Mouse (Mus musculus) heart, adult 2 months (tissue): Measurements from ENCODE around the gene Ptger3. TPM values are rescaled to one million over a fixed set of nuclear protein-coding genes. Genes with fewer than 3 reads are reported as not detected.

Experiments used
- DNase-seq, 2 experiments: peaks; one replicate each; pipeline ENCODE4 v3.0.0; 2021
- H3K27ac ChIP-seq: fragments of 200-600 bp; 2 replicates; pipeline ENCODE4 v1.8.1; 2022
- H3K27me3 ChIP-seq: fragments of 200-500 bp; 2 replicates; pipeline ENCODE4 v1.6.1; 2012; ENCODE audit warnings: mild to moderate bottlenecking, low read length, inconsistent platforms, mixed read lengths; ENCODE audit not compliant: control insufficient read depth, insufficient read depth
- H3K36me3 ChIP-seq: fragments of 200-500 bp; 2 replicates; pipeline ENCODE4 v1.6.1; 2012; ENCODE audit warnings: low read length, inconsistent platforms; ENCODE audit not compliant: control insufficient read depth, insufficient read depth
- H3K4me1 ChIP-seq: fragments of 200-500 bp; 2 replicates; pipeline ENCODE4 v1.6.1; 2011; ENCODE audit warnings: low read length; ENCODE audit not compliant: control insufficient read depth, insufficient read depth
- H3K4me3 ChIP-seq: fragments of 200-600 bp; 2 replicates; pipeline ENCODE4 v1.8.1; 2022
- H3K79me2 ChIP-seq: fragments of 200-500 bp; replicated peaks from 2 replicates; pipeline ENCODE4 v1.6.1; 2012; ENCODE audit warnings: mild to moderate bottlenecking, inconsistent platforms, low read length, moderate library complexity, mixed read lengths; ENCODE audit not compliant: control insufficient read depth, insufficient read depth
- H3K9ac ChIP-seq: fragments of 200-500 bp; 2 replicates; pipeline ENCODE4 v1.6.1; 2012; ENCODE audit warnings: low read depth, mild to moderate bottlenecking, control low read depth, inconsistent platforms, low read length, mixed read lengths
- CTCF ChIP-seq: fragments of 200-600 bp; IDR thresholded peaks from 2 replicates; pipeline ENCODE4 v1.8.1; 2022; ENCODE audit warnings: antibody characterized with exemption, mild to moderate bottlenecking, moderate library complexity
- EP300 ChIP-seq: fragments of 200-500 bp; IDR thresholded peaks from 2 replicates; pipeline ENCODE4 v1.6.1; 2011; ENCODE audit warnings: low read depth, low read length, control low read depth; ENCODE audit not compliant: insufficient read depth
- POLR2A ChIP-seq: fragments of 200-500 bp; IDR thresholded peaks from 2 replicates; pipeline ENCODE4 v1.6.1; 2011; ENCODE audit warnings: mild to moderate bottlenecking, low read depth, low read length, control low read depth; ENCODE audit not compliant: insufficient read depth
- WGBS: fragments of 180-500 bp; shearing (Covaris S2); methylation state at CpG from one replicate; pipeline ENCODE4 v1.1.7; 2018; 5-methylcytosine and 5-hydroxymethylcytosine counted together
- intact Hi-C: fragments of 180-260 bp; cut with DNase I; formaldehyde crosslinking; loops from one replicate; pipeline ENCODE4 v1.15.1; 2025
- polyA plus RNA-seq: library from polyadenylated mRNA; depleted of rRNA; stranded (reverse); fragments of >200 nt; gene quantifications from 2 replicates; pipeline ENCODE4 v1.2.3, GENCODE M21; 2012
- total RNA-seq, 2 experiments: library from RNA; stranded (reverse); gene quantifications; 2 replicates each; pipeline ENCODE4 v1.2.3; 2021

Gene Ptger3
- total and polyA plus RNA-seq, 3 experiments: 0.18 to 1.9 (median 0.48) TPM

DNA sequence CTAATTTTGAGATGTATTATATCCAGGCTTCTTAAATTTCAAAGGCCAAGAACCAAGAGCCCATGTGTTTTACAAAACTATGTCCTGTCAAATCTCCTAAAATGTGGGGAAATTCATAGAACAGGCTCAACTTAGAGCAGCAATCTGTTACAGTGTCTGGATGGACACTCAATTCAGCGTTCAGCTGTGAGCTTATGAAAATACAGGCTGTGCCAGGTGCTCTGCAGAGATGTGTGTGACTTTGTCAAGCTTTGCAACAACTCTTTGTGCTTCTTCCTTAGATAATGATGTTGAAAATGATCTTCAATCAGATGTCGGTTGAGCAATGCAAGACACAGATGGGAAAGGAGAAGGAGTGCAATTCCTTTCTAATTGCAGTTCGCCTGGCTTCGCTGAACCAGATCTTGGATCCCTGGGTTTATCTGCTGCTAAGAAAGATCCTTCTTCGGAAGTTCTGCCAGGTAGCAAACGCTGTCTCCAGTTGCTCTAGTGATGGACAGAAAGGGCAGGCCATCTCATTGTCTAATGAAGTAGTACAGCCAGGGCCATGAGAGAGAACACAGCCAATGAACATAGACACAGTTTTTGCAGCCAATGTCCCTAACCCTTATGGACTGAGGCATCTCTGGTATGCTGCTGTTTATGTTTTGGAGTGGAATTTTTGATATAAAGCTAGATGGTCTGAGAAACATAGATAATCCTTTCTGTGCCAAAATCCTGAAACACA lies 38.2 kb downstream of the Ptger3 start:
- H3K79me2 ChIP-seq: no peaks in the 10 kb centered on the region
- no peak overlapping the region for H3K27ac ChIP-seq
- TF ChIP-seq CTCF: no peak
- no peak for TF ChIP-seq POLR2A
- no peak for TF ChIP-seq EP300
- no peak overlapping the region for H3K4me3 ChIP-seq
- no peaks in the 10 kb centered on the region for H3K27me3 ChIP-seq
- no peak for DNase-seq
- H3K4me1 ChIP-seq: no peaks in the 10 kb centered on the region
- H3K36me3 ChIP-seq: no peaks in the 10 kb centered on the region
- no peak overlapping the region for H3K9ac ChIP-seq
- intact Hi-C loops: no loop called here
- 79% methylated on average over 6 of the region's 6 CpGs for WGBS

DNA sequence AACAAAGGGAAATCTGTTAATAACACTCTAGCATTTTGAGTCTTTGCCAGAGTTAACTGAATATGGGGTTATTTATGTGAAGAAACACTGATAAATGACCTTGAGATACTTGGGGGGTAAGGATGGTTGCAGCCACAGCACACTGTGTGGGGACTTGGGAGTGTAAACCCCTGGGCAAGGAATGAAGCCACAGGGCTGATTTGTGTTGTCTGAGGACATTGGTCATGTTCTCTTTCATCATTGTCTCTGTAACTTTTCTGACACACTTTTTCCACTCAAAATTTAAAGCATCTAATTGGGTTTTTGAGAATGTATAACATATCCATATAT lies 38.7 kb downstream of the Ptger3 start:
- H3K27me3 ChIP-seq: no peaks in the 10 kb centered on the region
- no peaks in the 10 kb centered on the region for H3K4me1 ChIP-seq
- no peak overlapping the region for H3K4me3 ChIP-seq
- H3K79me2 ChIP-seq: no peaks in the 10 kb centered on the region
- no peak overlapping the region for H3K9ac ChIP-seq
- H3K36me3 ChIP-seq: no peaks in the 10 kb centered on the region
- DNase-seq: no peak
- intact Hi-C loops: no loop called here
- TF ChIP-seq POLR2A: no peak
- no peak for TF ChIP-seq EP300
- TF ChIP-seq CTCF: no peak
- H3K27ac ChIP-seq: no peak overlapping the region

DNA sequence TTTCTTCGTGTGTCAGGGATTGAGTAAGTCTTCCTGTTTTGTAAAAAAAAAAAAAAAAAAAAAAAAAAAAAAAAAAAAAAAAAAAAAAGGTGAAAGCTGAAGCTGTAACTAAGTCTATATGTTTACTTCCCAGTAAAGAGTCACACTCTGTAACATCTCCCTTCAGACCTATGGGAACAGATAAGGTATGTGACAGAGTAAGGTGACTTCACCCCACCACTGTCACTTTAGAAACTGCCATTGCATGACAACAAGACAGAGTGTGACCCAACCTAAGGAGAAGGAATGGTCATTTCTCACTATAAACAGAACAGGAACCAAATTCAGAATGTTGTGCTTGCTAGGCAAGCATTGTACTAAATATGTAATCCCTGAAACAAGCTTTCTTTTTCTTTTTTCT lies 46.9 kb downstream of the Ptger3 start:
- Histone ChIP-seq H3K27ac (no peak overlapping the region), H3K79me2 (no peaks in the 10 kb centered on the region), H3K4me3 (no peak overlapping the region), H3K4me1 (no peaks in the 10 kb centered on the region), H3K36me3 (no peaks in the 10 kb centered on the region), H3K9ac (no peak overlapping the region), H3K27me3 (no peaks in the 10 kb centered on the region)
- DNase-seq: no peak
- 32% methylated on average over 1 of the region's 1 CpGs for WGBS
- intact Hi-C loops: no loop called here
- TF ChIP-seq POLR2A (no peak), CTCF (no peak), EP300 (no peak)

DNA sequence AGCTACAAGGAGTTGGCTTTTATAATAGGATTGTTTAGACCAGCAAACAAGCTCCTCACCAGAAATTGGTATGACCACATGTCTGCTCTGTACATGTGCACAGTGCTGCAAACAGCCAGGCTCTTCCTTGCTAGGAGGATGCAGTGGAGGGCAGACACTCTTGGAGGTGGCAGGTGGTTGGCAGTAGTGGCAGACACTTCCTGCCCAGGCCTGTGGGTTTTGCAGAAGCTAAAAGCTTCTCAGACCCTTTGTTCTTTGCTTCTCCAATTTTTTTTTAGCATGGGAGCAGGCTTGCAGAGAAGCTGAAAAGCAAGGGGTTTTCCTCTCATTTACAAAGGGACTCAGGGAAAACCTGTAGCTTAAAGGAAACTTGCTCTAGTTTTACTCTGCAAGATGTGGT lies 50.3 kb downstream of the Ptger3 start:
- Histone ChIP-seq H3K9ac (no peak overlapping the region), H3K79me2 (no peaks in the 10 kb centered on the region), H3K27me3 (no peaks in the 10 kb centered on the region), H3K27ac (no peak overlapping the region), H3K4me1 (no peaks in the 10 kb centered on the region), H3K36me3 (no peaks in the 10 kb centered on the region), H3K4me3 (no peak overlapping the region)
- intact Hi-C loops: no loop called here
- no peak for TF ChIP-seq EP300
- no peak for TF ChIP-seq CTCF
- no peak for TF ChIP-seq POLR2A
- no peak for DNase-seq

DNA sequence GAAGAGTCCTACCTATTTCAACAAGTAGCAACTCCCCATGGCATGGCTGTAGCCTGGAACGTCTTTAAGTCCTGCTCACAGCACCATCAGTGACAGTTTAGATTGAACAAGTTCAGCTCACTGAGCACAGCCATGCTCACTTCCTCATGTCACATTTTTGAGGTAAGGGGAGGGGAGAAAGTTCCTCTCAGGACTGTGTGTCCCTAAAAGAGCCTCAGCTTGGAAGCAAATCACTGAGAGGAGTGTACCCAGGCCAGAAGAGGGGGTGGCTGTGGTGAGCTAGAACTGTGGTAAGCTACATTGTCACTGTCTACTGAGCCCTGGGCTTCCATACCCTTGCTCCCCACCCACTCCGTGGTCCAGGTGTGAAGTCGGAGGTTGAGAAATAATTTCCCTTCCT lies 60.7 kb downstream of the Ptger3 start:
- no peaks in the 10 kb centered on the region for H3K4me1 ChIP-seq
- H3K27ac ChIP-seq: no peak overlapping the region
- TF ChIP-seq POLR2A (no peak), EP300 (no peak), CTCF (no peak)
- H3K27me3 ChIP-seq: no peaks in the 10 kb centered on the region
- H3K4me3 ChIP-seq: no peak overlapping the region
- H3K79me2 ChIP-seq: no peaks in the 10 kb centered on the region
- WGBS: 61% methylated on average over 3 of the region's 3 CpGs
- no peak for DNase-seq
- no peak overlapping the region for H3K9ac ChIP-seq
- no peaks in the 10 kb centered on the region for H3K36me3 ChIP-seq
- intact Hi-C loops: no loop called here

DNA sequence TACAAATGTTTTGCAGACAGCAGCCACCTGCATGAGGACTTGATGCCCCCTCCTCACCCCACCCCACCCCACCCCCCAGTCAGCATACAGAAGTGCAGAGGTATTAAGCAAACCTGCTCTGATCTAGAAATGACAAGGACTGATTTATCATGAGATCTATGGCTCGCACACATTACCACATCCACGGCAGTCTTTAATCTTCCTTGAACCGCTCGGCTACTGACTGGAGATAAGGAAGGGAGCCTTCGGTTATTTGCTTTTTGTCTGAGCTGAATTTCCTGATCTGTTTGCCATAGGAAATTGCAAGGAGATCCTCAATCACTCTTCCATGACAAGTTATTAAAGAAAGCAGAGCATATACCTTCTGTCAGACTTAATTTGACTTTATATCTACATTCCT lies 64.0 kb downstream of the Ptger3 start:
- Histone ChIP-seq H3K36me3 (no peaks in the 10 kb centered on the region), H3K9ac (no peak overlapping the region), H3K27me3 (no peaks in the 10 kb centered on the region), H3K4me3 (no peak overlapping the region), H3K4me1 (no peaks in the 10 kb centered on the region), H3K27ac (no peak overlapping the region), H3K79me2 (no peaks in the 10 kb centered on the region)
- intact Hi-C loops: no loop called here
- DNase-seq: no peak
- 44% methylated on average over 5 of the region's 5 CpGs for WGBS
- TF ChIP-seq EP300: no peak
